Mouse (Mus musculus) adrenal gland, postnatal 0 days (tissue): ENCODE data around the gene Dppa1. TPM values are rescaled to one million over a fixed set of nuclear protein-coding genes. Genes with fewer than 3 reads are reported as not detected.

Source experiments
- polyA plus RNA-seq: library from polyadenylated mRNA; unstranded; fragments of >200 nt; fragmentation: Nextera tagmentation; extraction: Ambion mirVana; gene quantifications from 2 replicates; pipeline ENCODE4 v1.2.1, GENCODE M21; 2015

Gene Dppa1
- not detected in 2 replicates for polyA plus RNA-seq

GRCm38 (mm10) chr11:46629211-46629795 is at the start of gene Dppa1:
Dppa1 (minus strand) TSS chr11:46629261.

DNA sequence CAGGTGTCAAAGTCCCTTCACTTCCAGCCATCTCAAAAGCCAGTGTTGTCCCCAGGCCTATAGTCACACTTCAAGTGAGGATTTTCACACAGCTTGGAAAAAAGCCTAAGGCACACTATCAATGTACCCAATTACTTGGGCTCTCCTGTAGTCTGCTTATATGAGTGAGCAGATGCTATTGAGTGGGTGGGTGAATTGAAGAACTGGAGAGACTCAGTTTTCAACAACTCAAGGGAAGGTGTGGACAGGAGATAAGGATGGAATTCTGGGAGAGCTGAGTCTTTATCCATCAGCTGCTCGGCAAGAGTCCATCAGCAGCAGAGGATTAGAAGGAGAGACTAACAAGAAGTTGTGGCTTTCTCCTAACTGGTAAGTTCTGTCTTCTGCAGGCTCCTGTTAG is 57.7 kb downstream of the Dppa1 start, which contains the start of gene BC053393:
Gene BC053393, plus strand, starts transcription at position 210 of the 400 bp plus-strand sequence.

Other genes starting within 250 kb of the Dppa1 start
- gene Itk, start 239.7 kb downstream of the Dppa1 start, polyA plus RNA-seq: 0.19 TPM in 1 of 2 replicates, not detected in the other
- gene Fam71b, start 232.7 kb downstream of the Dppa1 start, polyA plus RNA-seq: not detected in 2 replicates
- gene Med7, start 192.3 kb downstream of the Dppa1 start, polyA plus RNA-seq: 48.3 and 68.5 TPM in 2 replicates
- 0.39 and 0.40 TPM in 2 replicates for gene Havcr2, start 174.3 kb downstream of the Dppa1 start, polyA plus RNA-seq
- gene Gm12169, start 105.0 kb downstream of the Dppa1 start, polyA plus RNA-seq: not detected in 2 replicates
- gene BC053393, start 57.7 kb downstream of the Dppa1 start, polyA plus RNA-seq: 0.09 TPM in 1 of 2 replicates, not detected in the other
- 0.68 and 1.1 TPM in 2 replicates for gene Timd2, start 77.8 kb upstream of the Dppa1 start, polyA plus RNA-seq
- gene Havcr1, start 105.8 kb upstream of the Dppa1 start, polyA plus RNA-seq: not detected in 2 replicates
- gene Timd4, start 181.5 kb upstream of the Dppa1 start, polyA plus RNA-seq: 0.90 and 1.0 TPM in 2 replicates